Mouse (Mus musculus) ES-Bruce4 (cell line): ENCODE data around the gene Trappc4.

Experiments used
- CTCF ChIP-seq: IDR thresholded peaks from one replicate; pipeline ENCODE4 v1.8.1; 2011; ENCODE audit warnings: low read depth, low read length
- EP300 ChIP-seq: IDR thresholded peaks from 2 replicates; pipeline ENCODE4 v1.6.1; 2011; ENCODE audit warnings: low read depth, low read length; ENCODE audit not compliant: insufficient read depth

- no peak for TF ChIP-seq CTCF
- TF ChIP-seq EP300 = no peak
These were observed 50.2 kb downstream of the Trappc4 start for GRCm38 (mm10) chr9:44357207-44357606.
